Mouse (Mus musculus): ENCODE data around the gene Madcam1.

- TF ChIP-seq MYOD1 (IDR thresholded peaks at IDR 0.05; ENCODE audit: control insufficient read depth, insufficient read length, low read depth), result no peak
- no peak for TF ChIP-seq MAX (IDR thresholded peaks at IDR 0.05)
- TF ChIP-seq USF1 (IDR thresholded peaks at IDR 0.05; ENCODE audit: low read depth), result no peak
- no peak for TF ChIP-seq CTCF (IDR thresholded peaks at IDR 0.05; ENCODE audit: control insufficient read depth, insufficient read depth, insufficient read length)
- no peak for TF ChIP-seq MYOG (IDR thresholded peaks at IDR 0.05; ENCODE audit: control insufficient read depth, extremely low read depth, insufficient read length)
- TF ChIP-seq CEBPB (IDR thresholded peaks at IDR 0.05; ENCODE audit: low read depth), result no peak
- TF ChIP-seq FOSL1 (IDR thresholded peaks at IDR 0.05; ENCODE audit: insufficient read depth, low read length, poor library complexity, severe bottlenecking), result no peak
Measured at GRCm38 (mm10) chr10:79628377-79628776, 36.0 kb upstream of the Madcam1 start.
